In the genomic region with DNA sequence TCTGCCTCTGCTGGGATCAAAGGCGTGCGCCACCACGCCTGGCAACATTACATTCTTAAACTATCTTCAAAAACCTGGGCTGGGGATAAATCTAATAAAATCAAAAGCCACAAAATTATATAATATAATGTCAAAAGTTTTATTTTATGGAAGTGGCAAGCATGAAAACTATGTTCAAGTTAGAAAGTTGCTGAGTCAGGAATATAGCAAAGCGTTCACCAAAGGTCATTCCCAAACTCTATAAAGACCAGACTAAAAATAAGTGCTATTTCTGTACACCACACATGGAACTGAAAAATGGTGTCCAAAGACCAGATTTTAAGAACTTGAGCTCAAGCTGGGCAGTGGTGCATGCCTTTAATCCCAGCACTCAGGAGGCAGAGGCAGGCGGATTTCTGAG, we compare ENCODE assay signal across 23 mouse cellular contexts. TPM values are rescaled to one million over a fixed set of nuclear protein-coding genes. Genes with fewer than 3 reads are reported as not detected.
DNase-seq lines count a peak whose midpoint lies in the region; ATAC-seq and TF ChIP-seq lines count a peak whose summit lies in the region.
"Had no signal": no experiment of that assay in that cellular context is flagged by ENCODE, and none has a peak within 500 bp of the region (broad histone marks: within the 10 kb centered on the region; RNA-seq: fewer than 3 reads in every experiment).

No protein-coding gene starts in this region.

- TF ChIP-seq EP300 in CH12.LX (IDR thresholded peaks at IDR 0.05; ENCODE audit: low read length) (no peak), MEL (IDR thresholded peaks at IDR 0.05; ENCODE audit: low read depth in 1 of 2, low read length in 2 of 2) (no peak)

- H3K9me3 ChIP-seq in CH12.LX (replicated peaks; ENCODE audit: low read length): no peaks in the 10 kb centered on the region
- H3K9me3 ChIP-seq in ES-E14 (ENCODE audit: control insufficient read depth, insufficient read depth, low read depth, low read length): no peaks in the 10 kb centered on the region
- H3K9me3 ChIP-seq in MEL (replicated peaks; ENCODE audit: insufficient read depth, low read length): no peaks in the 10 kb centered on the region
- H3K9me3 ChIP-seq in midbrain, embryonic 13.5 days: no peaks in the 10 kb centered on the region
- H3K9me3 ChIP-seq: G1E had no signal

- no peak for DNase-seq in CH12.LX (ENCODE audit: extremely low read depth)
- no peak for DNase-seq in ES-E14 (ENCODE audit: low read depth, low spot score)
- no peak for DNase-seq in MEL (ENCODE audit: low read depth, low spot score)
- no peak for DNase-seq in left cerebral cortex, postnatal 25 days (ENCODE audit: low spot score in 2 of 2)
- no peak for DNase-seq in thymus, postnatal 14 days
- DNase-seq: adrenal gland, adult 2 months; adrenal gland, adult 8-10 months; adrenal gland, postnatal 10 days; adrenal gland, postnatal 14 days; adrenal gland, postnatal 25 days; adrenal gland, postnatal 36 days; B cell, adult 2 months; cerebellum, adult 11 months; cerebellum, adult 11-12 months; cerebellum, adult 18-20 months; cerebellum, adult 2 months; cerebellum, adult 8-10 months; cerebellum, adult 9-10 months had no signal

- no peak for TF ChIP-seq CTCF in CH12.LX (conservative IDR thresholded peaks at IDR 0.05 in 1 of 2, IDR thresholded peaks at IDR 0.05 in 1 of 2; ENCODE audit: low read depth in 2 of 2, low read length in 2 of 2)
- TF ChIP-seq CTCF in MEL (IDR thresholded peaks at IDR 0.05 in 2 of 3, conservative IDR thresholded peaks at IDR 0.05 in 1 of 3; ENCODE audit: control insufficient read depth in 1 of 3, insufficient read depth in 1 of 3, low read depth in 2 of 3, low read length in 3 of 3, poor library complexity in 1 of 3, severe bottlenecking in 1 of 3): no peak

- H3K36me3 ChIP-seq in CH12.LX (replicated peaks in 1 of 2; ENCODE audit: control insufficient read depth in 1 of 2, insufficient read depth in 1 of 2, low read length in 1 of 2): peaks cover 26 to 54% of the 10 kb centered on the region in 2 experiments
- H3K36me3 ChIP-seq in ES-E14 (ENCODE audit: control insufficient read depth, insufficient read depth, low read length, poor library complexity, severe bottlenecking): peaks cover 7% of the 10 kb centered on the region
- H3K36me3 ChIP-seq in MEL (ENCODE audit: control insufficient read depth in 1 of 2, insufficient read depth in 2 of 2, low read length in 2 of 2): peaks cover 0 to 5% of the 10 kb centered on the region in 2 experiments; a peak in 2 of 4 replicates
- H3K36me3 ChIP-seq in midbrain, embryonic 13.5 days: peaks cover 75% of the 10 kb centered on the region

- WGBS in midbrain, embryonic 13.5 days: 96% methylated on average over 5 of the region's 5 CpGs

- no peak overlapping the region for H3K9ac ChIP-seq in CH12.LX (ENCODE audit: insufficient read depth, low read depth)
- H3K9ac ChIP-seq in ES-E14 (ENCODE audit: insufficient read depth, low read depth, low read length, poor library complexity, severe bottlenecking): no peak overlapping the region
- H3K9ac ChIP-seq in MEL (ENCODE audit: control insufficient read depth, low read depth, low read length, poor library complexity, severe bottlenecking): no peak overlapping the region
- H3K9ac ChIP-seq in midbrain, embryonic 13.5 days (replicated peaks): no peak overlapping the region

- TF ChIP-seq POLR2A in CH12.LX (IDR thresholded peaks at IDR 0.05; ENCODE audit: low read depth, low read length): no peak
- no peak for TF ChIP-seq POLR2A in MEL (IDR thresholded peaks at IDR 0.05; ENCODE audit: control insufficient read depth in 1 of 2, insufficient read depth in 1 of 2, low read depth in 1 of 2, low read length in 2 of 2, poor library complexity in 1 of 2)

- no peaks in the 10 kb centered on the region for H3K27me3 ChIP-seq in CH12.LX (replicated peaks)
- H3K27me3 ChIP-seq in MEL (ENCODE audit: control insufficient read depth in 1 of 2, insufficient read depth in 2 of 2, low read length in 2 of 2): no peaks in the 10 kb centered on the region
- H3K27me3 ChIP-seq in midbrain, embryonic 13.5 days: no peaks in the 10 kb centered on the region
- H3K27me3 ChIP-seq: Patski had no signal

- intact Hi-C loops in left cerebral cortex, postnatal 25 days (cut with DNase I): no loop called here

- H3K79me2 ChIP-seq in CH12.LX (replicated peaks; ENCODE audit: control insufficient read depth, extremely low read depth, insufficient read depth, poor library complexity, severe bottlenecking): peaks cover 77% of the 10 kb centered on the region
- H3K79me2 ChIP-seq in MEL (ENCODE audit: control insufficient read depth, insufficient read depth, low read length, poor library complexity): peaks cover 12% of the 10 kb centered on the region

- TF ChIP-seq RAD21 in CH12.LX (IDR thresholded peaks at IDR 0.05; ENCODE audit: low read depth, low read length): no peak
- no peak for TF ChIP-seq RAD21 in MEL (IDR thresholded peaks at IDR 0.05; ENCODE audit: low read depth, low read length)

- no peak overlapping the region for H3K4me3 ChIP-seq in CH12.LX (replicated peaks in 1 of 3; ENCODE audit: low read depth in 2 of 3, low read length in 2 of 3, poor library complexity in 1 of 3)
- H3K4me3 ChIP-seq in ES-E14 (ENCODE audit: insufficient read depth in 1 of 2, low read depth in 1 of 2, low read length in 2 of 2, poor library complexity in 1 of 2, severe bottlenecking in 1 of 2): no peak overlapping the region
- H3K4me3 ChIP-seq in MEL (ENCODE audit: control insufficient read depth in 1 of 2, insufficient read depth in 1 of 2, low read depth in 2 of 2, low read length in 2 of 2): no peak overlapping the region
- H3K4me3 ChIP-seq in midbrain, embryonic 13.5 days (replicated peaks): no peak overlapping the region

- in situ Hi-C loops in CH12.LX (cut with MboI; ENCODE audit: low pct_ligation_motif_present, low pct_unique_long_range_greater_than_20kb, low sequenced_read_pairs) (no loop called here), ES-E14 (cut with MboI; ENCODE audit: low sequenced_read_pairs in 2 of 2, unreplicated experiment in 2 of 2) (no loop called here)

- H3K4me1 ChIP-seq in CH12.LX (ENCODE audit: control insufficient read depth in 1 of 2, insufficient read depth in 2 of 2): peaks cover 0 to 15% of the 10 kb centered on the region in 2 experiments; a peak in 3 of 4 replicates
- H3K4me1 ChIP-seq in ES-E14 (ENCODE audit: control insufficient read depth in 2 of 2, insufficient read depth in 2 of 2, low read length in 2 of 2, poor library complexity in 1 of 2): peaks cover 0 to 2% of the 10 kb centered on the region in 2 experiments; a peak in 2 of 4 replicates
- no peaks in the 10 kb centered on the region for H3K4me1 ChIP-seq in MEL (ENCODE audit: control insufficient read depth in 1 of 2, insufficient read depth in 2 of 2, low read length in 2 of 2)
- no peaks in the 10 kb centered on the region for H3K4me1 ChIP-seq in midbrain, embryonic 13.5 days (replicated peaks)

- no peak overlapping the region for H3K27ac ChIP-seq in CH12.LX (ENCODE audit: insufficient read depth, low read depth)
- H3K27ac ChIP-seq in ES-E14 (ENCODE audit: insufficient read depth, low read depth, low read length, poor library complexity, severe bottlenecking): no peak overlapping the region
- no peak overlapping the region for H3K27ac ChIP-seq in MEL (ENCODE audit: control insufficient read depth, low read depth, low read length)
- H3K27ac ChIP-seq in midbrain, embryonic 13.5 days: no peak overlapping the region

- no peak for ATAC-seq in midbrain, embryonic 13.5 days
- ATAC-seq: activated CD4-positive, CD25-positive, alpha-beta regulatory T cell, adult 4 months; CD4-positive, CD25-positive, alpha-beta regulatory T cell, adult 4 months; Patski had no signal

- dilution Hi-C loops in CH12.LX (cut with MboI; ENCODE audit: extremely low pct_ligation_motif_present, extremely low pct_unique_long_range_greater_than_20kb, low sequenced_read_pairs): no loop called here

- H3K4me2 ChIP-seq in CH12.LX (ENCODE audit: insufficient read depth, low read depth, poor library complexity, severe bottlenecking): no peak overlapping the region
- no peak overlapping the region for H3K4me2 ChIP-seq in midbrain, embryonic 13.5 days (replicated peaks)

TF ChIP-seq in CH12.LX, 34 proteins besides CTCF, POLR2A, EP300 and RAD21:
- TF ChIP-seq MAFK (IDR thresholded peaks at IDR 0.05; ENCODE audit: insufficient replicate concordance, low read length) (peak; percentile 90), NELFE (IDR thresholded peaks at IDR 0.05; ENCODE audit: low read depth, low read length) (no peak), RCOR1 (conservative IDR thresholded peaks at IDR 0.05; ENCODE audit: low read depth, low read length) (no peak)

TF ChIP-seq in ES-E14, 5 proteins besides CTCF, POLR2A, EP300 and RAD21:
- TF ChIP-seq ZNF384 (IDR thresholded peaks at IDR 0.05; ENCODE audit: low read depth, low read length) (no peak), MAFK (IDR thresholded peaks at IDR 0.05; ENCODE audit: insufficient read depth, low read depth, low read length) (peak; percentile 94)

TF ChIP-seq in MEL, 35 proteins besides CTCF, POLR2A, EP300 and RAD21:
- TF ChIP-seq MAFK (IDR thresholded peaks at IDR 0.05; ENCODE audit: borderline replicate concordance, low read depth, low read length) (peak; percentile 77), MEF2A (IDR thresholded peaks at IDR 0.05; ENCODE audit: extremely low read depth, insufficient replicate concordance, low read depth, low read length, poor library complexity, severe bottlenecking) (no peak), GATA1 (IDR thresholded peaks at IDR 0.05; ENCODE audit: low read depth, low read length) (no peak), SMC3 (IDR thresholded peaks at IDR 0.05; ENCODE audit: low read depth, low read length) (no peak)

RNA-seq across cellular contexts. Expression of a gene that starts 14.7 kb away (rescaled TPM):
- total RNA-seq in CH12.LX (2012; rRNA removed) (217 and 253 TPM in 2 replicates), CH12.LX (2014; rRNA removed) (392 and 409 TPM in 2 replicates), ES-E14 (2012; rRNA removed) (407 and 596 TPM in 2 replicates), MEL (2012; rRNA removed) (99.4 and 102 TPM in 2 replicates)
- polyA plus RNA-seq in CH12.LX (2012; ENCODE audit: insufficient read length, low read depth) (207 and 234 TPM in 2 replicates), MEL (2012; ENCODE audit: insufficient read depth in 1 of 2, insufficient read length in 2 of 2, low read depth in 1 of 2, low replicate concordance in 2 of 2, missing spikeins in 1 of 2) (10 to 100 TPM in 1 of 2 experiments, not detected in 1; 99.2 TPM)
- total RNA-seq in left cerebral cortex, postnatal 25 days (2021): 100 to 1,000 TPM; 445 to 481 TPM
- polyA plus RNA-seq in midbrain, embryonic 13.5 days (2015; fragmentation: Nextera tagmentation; extraction: Ambion mirVana): 1,158 and 1,235 TPM in 2 replicates

RNA-seq across cellular contexts. Expression of a gene that starts 29.3 kb away (rescaled TPM):
- 47.3 and 47.5 TPM in 2 replicates for total RNA-seq in CH12.LX (2012; rRNA removed)
- total RNA-seq in CH12.LX (2014; rRNA removed): 60.1 and 63.5 TPM in 2 replicates
- 39.2 and 50.1 TPM in 2 replicates for polyA plus RNA-seq in CH12.LX (2012; ENCODE audit: insufficient read length, low read depth)
- total RNA-seq in ES-E14 (2012; rRNA removed): 56.7 and 77.3 TPM in 2 replicates
- total RNA-seq in MEL (2012; rRNA removed): 14.2 and 14.5 TPM in 2 replicates
- polyA plus RNA-seq in MEL (2012; ENCODE audit: insufficient read depth in 1 of 2, insufficient read length in 2 of 2, low read depth in 1 of 2, low replicate concordance in 2 of 2, missing spikeins in 1 of 2): 10 to 100 TPM in 1 of 2 experiments, not detected in 1; 12.9 TPM
- 10 to 100 TPM; 18.0 to 23.8 TPM for total RNA-seq in left cerebral cortex, postnatal 25 days (2021)
- polyA plus RNA-seq in midbrain, embryonic 13.5 days (2015; fragmentation: Nextera tagmentation; extraction: Ambion mirVana): 21.0 and 23.0 TPM in 2 replicates
